ENCODE assay signal across 9 mouse cellular contexts in genomic region chr14:59969485-59970134, GRCm38 (mm10).
A peak's percentile ranks its signal among the peaks of the same experiment; 100 is the strongest.
DNase-seq lines count a peak whose midpoint lies in the region; ATAC-seq lines count a peak whose summit lies in the region.
"Had no signal": no experiment of that assay in that cellular context is flagged by ENCODE, and none has a peak within 500 bp of the region (broad histone marks: within the 10 kb centered on the region; RNA-seq: fewer than 3 reads in every experiment).

No protein-coding gene starts in this region.

- peak overlapping the region; percentile 42; the same call in 1 of the 2 replicates for H3K27ac ChIP-seq in forebrain, embryonic 10.5 days
- no peak overlapping the region for H3K27ac ChIP-seq in hindbrain, embryonic 16.5 days (ENCODE audit: low read depth, low read length)
- H3K27ac ChIP-seq in midbrain, embryonic 15.5 days, result no peak overlapping the region
- H3K27ac ChIP-seq in intestine, embryonic 15.5 days, result no peak overlapping the region
- H3K27ac ChIP-seq: limb, embryonic 13.5 days had no signal

- 11% methylated on average over 7 of the region's 7 CpGs for WGBS in forebrain, embryonic 10.5 days
- 25% methylated on average over 7 of the region's 7 CpGs for WGBS in hindbrain, embryonic 16.5 days
- WGBS in midbrain, embryonic 15.5 days, result 8% methylated on average over 7 of the region's 7 CpGs
- 58% methylated on average over 7 of the region's 7 CpGs for WGBS in intestine, embryonic 15.5 days

- no peak overlapping the region for H3K4me3 ChIP-seq in forebrain, embryonic 10.5 days
- H3K4me3 ChIP-seq in hindbrain, embryonic 16.5 days (ENCODE audit: low read length), result no peak overlapping the region
- no peak overlapping the region for H3K4me3 ChIP-seq in midbrain, embryonic 15.5 days
- H3K4me3 ChIP-seq in intestine, embryonic 15.5 days (replicated peaks), result no peak overlapping the region
- H3K4me3 ChIP-seq: limb, embryonic 13.5 days had no signal

- H3K9me3 ChIP-seq in forebrain, embryonic 10.5 days, result no peaks in the 10 kb centered on the region
- H3K9me3 ChIP-seq in hindbrain, embryonic 16.5 days (ENCODE audit: control insufficient read depth, low read length), result no peaks in the 10 kb centered on the region
- H3K9me3 ChIP-seq in midbrain, embryonic 15.5 days, result no peaks in the 10 kb centered on the region
- H3K9me3 ChIP-seq in intestine, embryonic 15.5 days, result no peaks in the 10 kb centered on the region
- H3K9me3 ChIP-seq: limb, embryonic 13.5 days had no signal

- H3K4me2 ChIP-seq in hindbrain, embryonic 16.5 days (ENCODE audit: low read length), result peak overlapping the region; percentile 12; the same call in 1 of the 2 replicates
- H3K4me2 ChIP-seq in midbrain, embryonic 15.5 days, result no peak overlapping the region
- H3K4me2 ChIP-seq in intestine, embryonic 15.5 days (replicated peaks), result no peak overlapping the region
- H3K4me2 ChIP-seq: limb, embryonic 13.5 days had no signal

- DNase-seq in kidney, adult 11 months, result peak; percentile 15
- no peak for DNase-seq in kidney, adult 9 months
- peak; percentile 77 for DNase-seq in forebrain, embryonic 10.5 days (ENCODE audit: extremely low spot score, low spot score)
- DNase-seq in layer of hippocampus, postnatal 25 days (ENCODE audit: extremely low spot score in 1 of 2, low spot score in 1 of 2), result no peak

- ATAC-seq in hindbrain, embryonic 16.5 days, result peak; percentile 93
- ATAC-seq in midbrain, embryonic 15.5 days (replicated peaks), result peak; percentile 79
- no peak for ATAC-seq in inflammation-experienced regulatory T-cells, adult 6 months
- no peak for ATAC-seq in intestine, embryonic 15.5 days

- no peak overlapping the region for H3K9ac ChIP-seq in hindbrain, embryonic 16.5 days (ENCODE audit: low read depth, low read length)
- no peak overlapping the region for H3K9ac ChIP-seq in midbrain, embryonic 15.5 days
- H3K9ac ChIP-seq in intestine, embryonic 15.5 days, result no peak overlapping the region
- H3K9ac ChIP-seq: limb, embryonic 13.5 days had no signal

- H3K27me3 ChIP-seq in forebrain, embryonic 10.5 days (ENCODE audit: poor library complexity, severe bottlenecking), result peaks cover 92% of the 10 kb centered on the region
- H3K27me3 ChIP-seq in hindbrain, embryonic 16.5 days (replicated peaks; ENCODE audit: control insufficient read depth, insufficient read depth, low read length), result no peaks in the 10 kb centered on the region
- no peaks in the 10 kb centered on the region for H3K27me3 ChIP-seq in midbrain, embryonic 15.5 days (replicated peaks)
- no peaks in the 10 kb centered on the region for H3K27me3 ChIP-seq in intestine, embryonic 15.5 days (replicated peaks)

- H3K36me3 ChIP-seq in forebrain, embryonic 10.5 days (replicated peaks), result no peaks in the 10 kb centered on the region
- no peaks in the 10 kb centered on the region for H3K36me3 ChIP-seq in hindbrain, embryonic 16.5 days (ENCODE audit: control insufficient read depth, insufficient read depth, low read length)
- no peaks in the 10 kb centered on the region for H3K36me3 ChIP-seq in midbrain, embryonic 15.5 days (replicated peaks)
- no peaks in the 10 kb centered on the region for H3K36me3 ChIP-seq in intestine, embryonic 15.5 days
- H3K36me3 ChIP-seq: limb, embryonic 13.5 days had no signal

- H3K4me1 ChIP-seq in forebrain, embryonic 10.5 days, result peaks cover 37% of the 10 kb centered on the region
- H3K4me1 ChIP-seq in hindbrain, embryonic 16.5 days (ENCODE audit: control insufficient read depth, insufficient read depth, low read depth, low read length), result peaks cover 16% of the 10 kb centered on the region
- peaks cover 13% of the 10 kb centered on the region for H3K4me1 ChIP-seq in midbrain, embryonic 15.5 days
- H3K4me1 ChIP-seq in intestine, embryonic 15.5 days (replicated peaks), result 0 out of 2 replicates have a peak, but pooled peaks cover 2% of the 10 kb centered on the region

Comparison
In these comparisons a context has a peak if more than half of its experiments do, and no peak if none do; other contexts are left out.
1. DNase-seq: peak in kidney, adult 11 months (single experiment) and forebrain, embryonic 10.5 days (single experiment); none in kidney, adult 9 months (single experiment) and layer of hippocampus, postnatal 25 days (0 of 2).
2. ATAC-seq: peak in hindbrain, embryonic 16.5 days (single experiment) and midbrain, embryonic 15.5 days (single experiment); none in inflammation-experienced regulatory T-cells, adult 6 months (single experiment) and intestine, embryonic 15.5 days (single experiment).